In genomic region chr14:25371021-25371400, GRCm38 (mm10) we compare ENCODE assay signal across 8 mouse cellular contexts.
DNase-seq lines count a peak whose midpoint lies in the region; ATAC-seq and TF ChIP-seq lines count a peak whose summit lies in the region.

No protein-coding gene starts in this region.

- intact Hi-C loops in left cerebral cortex, postnatal 36 days (cut with DNase I) = loop anchor here (10.0 kb wide), 1 partner anchor 596 kb away; no protein-coding TSS in a partner anchor

- H3K27me3 ChIP-seq in heart, embryonic 14.5 days (ENCODE audit: control insufficient read depth, insufficient read depth, low read length) = no peaks in the 10 kb centered on the region
- no peaks in the 10 kb centered on the region for H3K27me3 ChIP-seq in neural tube, embryonic 12.5 days (replicated peaks)
- no peaks in the 10 kb centered on the region for H3K27me3 ChIP-seq in neural tube, embryonic 15.5 days (replicated peaks)
- no peaks in the 10 kb centered on the region for H3K27me3 ChIP-seq in hindbrain, embryonic 13.5 days
- no peaks in the 10 kb centered on the region for H3K27me3 ChIP-seq in myocyte (ENCODE audit: control insufficient read depth, insufficient read depth, insufficient read length)

- H3K4me3 ChIP-seq in heart, embryonic 14.5 days (ENCODE audit: control insufficient read depth in 1 of 2, insufficient read depth in 1 of 2, low read depth in 1 of 2, low read length in 2 of 2) = no peak overlapping the region
- H3K4me3 ChIP-seq in neural tube, embryonic 12.5 days = no peak overlapping the region
- no peak overlapping the region for H3K4me3 ChIP-seq in neural tube, embryonic 15.5 days (replicated peaks)
- no peak overlapping the region for H3K4me3 ChIP-seq in hindbrain, embryonic 13.5 days
- H3K4me3 ChIP-seq in myocyte = no peak overlapping the region

- no peak overlapping the region for H3K4me2 ChIP-seq in heart, embryonic 14.5 days (ENCODE audit: low read length)
- no peak overlapping the region for H3K4me2 ChIP-seq in neural tube, embryonic 12.5 days (replicated peaks)
- H3K4me2 ChIP-seq in neural tube, embryonic 15.5 days = no peak overlapping the region
- H3K4me2 ChIP-seq in hindbrain, embryonic 13.5 days = no peak overlapping the region
- peak overlapping the region; percentile 16 for H3K4me2 ChIP-seq in myocyte (ENCODE audit: low read depth)

- TF ChIP-seq POLR2A in myocyte (IDR thresholded peaks at IDR 0.05; ENCODE audit: insufficient read length, low read depth) = no peak

- peak overlapping the region; percentile 36; the same call in 1 of the 2 replicates for H3K9ac ChIP-seq in heart, embryonic 14.5 days (ENCODE audit: low read length)
- H3K9ac ChIP-seq in neural tube, embryonic 12.5 days = no peak overlapping the region
- no peak overlapping the region for H3K9ac ChIP-seq in neural tube, embryonic 15.5 days (replicated peaks)
- no peak overlapping the region for H3K9ac ChIP-seq in hindbrain, embryonic 13.5 days

- no peaks in the 10 kb centered on the region for H3K79me2 ChIP-seq in myocyte (ENCODE audit: control insufficient read depth, insufficient read depth)

- WGBS in heart, embryonic 14.5 days = 35% methylated on average over 5 of the region's 5 CpGs
- WGBS in neural tube, embryonic 12.5 days = 87% methylated on average over 5 of the region's 5 CpGs
- WGBS in neural tube, embryonic 15.5 days = 83% methylated on average over 5 of the region's 5 CpGs
- WGBS in hindbrain, embryonic 13.5 days = 74% methylated on average over 5 of the region's 5 CpGs

- no peak for ATAC-seq in heart, embryonic 14.5 days (ENCODE audit: insufficient number of reproducible peaks, insufficient read depth, low FRiP score, low read depth)
- no peak for ATAC-seq in neural tube, embryonic 12.5 days (ENCODE audit: low FRiP score, low read depth)
- no peak for ATAC-seq in neural tube, embryonic 15.5 days (ENCODE audit: low FRiP score)
- ATAC-seq in hindbrain, embryonic 13.5 days (ENCODE audit: low FRiP score) = no peak

- H3K27ac ChIP-seq in heart, embryonic 14.5 days (replicated peaks in 1 of 2; ENCODE audit: control insufficient read depth in 1 of 2, insufficient read depth in 1 of 2, low read depth in 2 of 2, low read length in 2 of 2) = peak overlapping the region; percentile 10 to 22; a peak in 2 of 4 replicates
- H3K27ac ChIP-seq in neural tube, embryonic 12.5 days = 0 out of 2 replicates have a peak overlapping the region, but pooled peaks have one; percentile 21
- H3K27ac ChIP-seq in neural tube, embryonic 15.5 days (replicated peaks) = no peak overlapping the region
- H3K27ac ChIP-seq in hindbrain, embryonic 13.5 days = peak overlapping the region; percentile 78

- H3K36me3 ChIP-seq in heart, embryonic 14.5 days (ENCODE audit: control insufficient read depth, insufficient read depth, low read length) = 0 out of 2 replicates have a peak, but pooled peaks cover 3% of the 10 kb centered on the region
- no peaks in the 10 kb centered on the region for H3K36me3 ChIP-seq in neural tube, embryonic 12.5 days
- H3K36me3 ChIP-seq in neural tube, embryonic 15.5 days = no peaks in the 10 kb centered on the region
- peaks cover 6% of the 10 kb centered on the region; the same call in 1 of the 2 replicates for H3K36me3 ChIP-seq in hindbrain, embryonic 13.5 days
- no peaks in the 10 kb centered on the region for H3K36me3 ChIP-seq in myocyte (ENCODE audit: control insufficient read depth, insufficient read depth)

- DNase-seq in heart, adult 11 months = no peak
- no peak for DNase-seq in left cerebral cortex, postnatal 36 days (ENCODE audit: low spot score in 2 of 2)
- DNase-seq in adrenal gland, postnatal 10 days = no peak

- peaks cover 16 to 24% of the 10 kb centered on the region in 2 experiments for H3K4me1 ChIP-seq in heart, embryonic 14.5 days (ENCODE audit: control insufficient read depth in 2 of 2, insufficient read depth in 2 of 2, low read length in 2 of 2)
- H3K4me1 ChIP-seq in neural tube, embryonic 12.5 days = peaks cover 16% of the 10 kb centered on the region
- peaks cover 29% of the 10 kb centered on the region for H3K4me1 ChIP-seq in neural tube, embryonic 15.5 days
- H3K4me1 ChIP-seq in hindbrain, embryonic 13.5 days (replicated peaks) = peaks cover 37% of the 10 kb centered on the region

- H3ac ChIP-seq in myocyte (ENCODE audit: control insufficient read depth, insufficient read length) = no peak overlapping the region

- no peaks in the 10 kb centered on the region for H3K9me3 ChIP-seq in heart, embryonic 14.5 days (ENCODE audit: control insufficient read depth, low read length)
- peaks cover 6% of the 10 kb centered on the region; the same call in 1 of the 2 replicates for H3K9me3 ChIP-seq in neural tube, embryonic 12.5 days
- no peaks in the 10 kb centered on the region for H3K9me3 ChIP-seq in neural tube, embryonic 15.5 days (replicated peaks)
- H3K9me3 ChIP-seq in hindbrain, embryonic 13.5 days = peaks cover 7% of the 10 kb centered on the region; the same call in 1 of the 2 replicates

TF ChIP-seq in myocyte, 11 proteins besides CTCF, POLR2A, EP300 and RAD21:
- TF ChIP-seq CEBPB (IDR thresholded peaks at IDR 0.05; ENCODE audit: insufficient read depth, poor library complexity, severe bottlenecking) (no peak), USF1 (IDR thresholded peaks at IDR 0.05; ENCODE audit: low read depth) (no peak), MYOG (IDR thresholded peaks at IDR 0.05; ENCODE audit: control insufficient read depth in 1 of 3, insufficient read depth in 1 of 3, insufficient read length in 2 of 3, low read depth in 2 of 3) (no peak), TCF12 (IDR thresholded peaks at IDR 0.05; ENCODE audit: insufficient read depth, poor library complexity, severe bottlenecking) (no peak), POLR2AphosphoS2 (IDR thresholded peaks at IDR 0.05; ENCODE audit: insufficient read length, low read depth) (no peak), REST (IDR thresholded peaks at IDR 0.05; ENCODE audit: insufficient read depth, insufficient read length) (no peak), SRF (IDR thresholded peaks at IDR 0.05; ENCODE audit: control insufficient read depth, insufficient read length, low read depth) (no peak), TCF3 (IDR thresholded peaks at IDR 0.05; ENCODE audit: insufficient read length, low read depth) (no peak), E2F4 (IDR thresholded peaks at IDR 0.05; ENCODE audit: insufficient read depth) (no peak), MAX (IDR thresholded peaks at IDR 0.05; ENCODE audit: low read depth) (no peak), MYOD1 (IDR thresholded peaks at IDR 0.05; ENCODE audit: control insufficient read depth in 1 of 3, insufficient read length in 2 of 3, low read depth in 2 of 3) (no peak)
TF ChIP-seq in myocyte: peak in this region for 0.
